In the genomic region with DNA sequence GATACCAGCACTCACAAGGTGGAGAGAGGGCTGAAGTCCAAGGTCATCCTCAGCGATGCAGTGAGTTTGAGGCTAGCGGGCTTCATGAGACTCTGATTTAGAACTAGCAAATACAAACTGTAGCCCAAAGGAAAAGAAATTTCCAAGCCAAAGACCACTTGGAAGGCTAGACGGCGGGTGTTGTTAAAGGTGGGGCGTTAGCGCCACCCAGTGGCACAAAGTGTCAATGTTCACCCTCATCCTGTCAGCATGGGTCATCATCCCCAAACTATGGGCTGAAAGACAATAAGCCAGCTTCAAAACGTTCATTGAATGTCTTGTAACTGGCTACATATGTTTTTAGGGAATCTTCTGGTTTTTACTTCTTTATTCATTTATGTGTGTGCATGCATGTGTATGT, we compare ENCODE assay signal across 8 mouse cellular contexts. TPM values are rescaled to one million over a fixed set of nuclear protein-coding genes. Genes with fewer than 3 reads are reported as not detected.
DNase-seq lines count a peak whose midpoint lies in the region; ATAC-seq and TF ChIP-seq lines count a peak whose summit lies in the region.

No protein-coding gene starts in this region.

- no peak for ATAC-seq in liver, embryonic 12.5 days

- H3K4me1 ChIP-seq in liver, embryonic 12.5 days = no peaks in the 10 kb centered on the region
- H3K4me1 ChIP-seq in embryonic fibroblast, embryonic 13.5 days (ENCODE audit: control insufficient read depth, insufficient read depth, low read length) = no peaks in the 10 kb centered on the region
- no peaks in the 10 kb centered on the region for H3K4me1 ChIP-seq in limb, embryonic 10.5 days
- no peaks in the 10 kb centered on the region for H3K4me1 ChIP-seq in olfactory bulb, adult 2 months (ENCODE audit: control insufficient read depth, insufficient read depth, low read length)

- no peaks in the 10 kb centered on the region for H3K36me3 ChIP-seq in liver, embryonic 12.5 days
- H3K36me3 ChIP-seq in limb, embryonic 10.5 days = no peaks in the 10 kb centered on the region

- H3K27me3 ChIP-seq in liver, embryonic 12.5 days (replicated peaks) = 0 out of 2 replicates have a peak, but pooled peaks cover 13% of the 10 kb centered on the region
- no peaks in the 10 kb centered on the region for H3K27me3 ChIP-seq in limb, embryonic 10.5 days (ENCODE audit: low read depth, poor library complexity, severe bottlenecking)

- DNase-seq in liver = peak; percentile 69
- peak; percentile 71 for DNase-seq in adrenal gland, postnatal 25 days
- DNase-seq in heart, postnatal 4 days = peak; percentile 84
- DNase-seq in limb, embryonic 10.5 days (ENCODE audit: low spot score) = peak; percentile 87
- DNase-seq in thymus, postnatal 0 days (ENCODE audit: low spot score) = peak; percentile 74

- H3K4me3 ChIP-seq in liver, embryonic 12.5 days = no peak overlapping the region
- no peak overlapping the region for H3K4me3 ChIP-seq in embryonic fibroblast, embryonic 13.5 days (ENCODE audit: insufficient read depth, low read length)
- no peak overlapping the region for H3K4me3 ChIP-seq in limb, embryonic 10.5 days
- no peak overlapping the region for H3K4me3 ChIP-seq in olfactory bulb, adult 2 months (ENCODE audit: insufficient read depth, low read depth, low read length)

- no peak overlapping the region for H3K27ac ChIP-seq in liver, embryonic 12.5 days
- no peak overlapping the region for H3K27ac ChIP-seq in embryonic fibroblast, embryonic 13.5 days (ENCODE audit: insufficient read depth, low read length)
- H3K27ac ChIP-seq in limb, embryonic 10.5 days = no peak overlapping the region
- H3K27ac ChIP-seq in olfactory bulb, adult 2 months (ENCODE audit: insufficient read depth, low read depth, low read length) = no peak overlapping the region

- 6% methylated on average over 7 of the region's 7 CpGs for WGBS in liver, embryonic 12.5 days (ENCODE audit: insufficient replicate concordance)
- WGBS in limb, embryonic 10.5 days = 4% methylated on average over 7 of the region's 7 CpGs
- WGBS in olfactory bulb, adult 2 months = under 1% methylated on average over 7 of the region's 7 CpGs

- TF ChIP-seq CTCF in embryonic fibroblast, embryonic 13.5 days (IDR thresholded peaks at IDR 0.05; ENCODE audit: borderline replicate concordance, insufficient read depth, low read length) = peak; percentile 82
- peak; percentile 72; the same call in 1 of the 2 replicates for TF ChIP-seq CTCF in olfactory bulb, adult 2 months (IDR thresholded peaks at IDR 0.05; ENCODE audit: insufficient read depth, low read depth, low read length)

- H3K9ac ChIP-seq in liver, embryonic 12.5 days = no peak overlapping the region

- H3K4me2 ChIP-seq in liver, embryonic 12.5 days = no peak overlapping the region

- TF ChIP-seq POLR2A in embryonic fibroblast, embryonic 13.5 days (IDR thresholded peaks at IDR 0.05; ENCODE audit: low read depth, low read length) = no peak
- no peak for TF ChIP-seq POLR2A in olfactory bulb, adult 2 months (IDR thresholded peaks at IDR 0.05; ENCODE audit: insufficient read depth, low read depth, low read length)

- no peaks in the 10 kb centered on the region for H3K9me3 ChIP-seq in liver, embryonic 12.5 days (replicated peaks)
- no peaks in the 10 kb centered on the region for H3K9me3 ChIP-seq in limb, embryonic 10.5 days (replicated peaks)

RNA-seq across cellular contexts. Expression of a gene that starts 14.7 kb away (rescaled TPM):
- 0.16 TPM in 1 of 2 replicates, not detected in the other for polyA plus RNA-seq in liver, embryonic 12.5 days (2016; fragmentation: Nextera tagmentation; extraction: Ambion mirVana)
- 0.36 TPM in 1 of 2 replicates, not detected in the other for total RNA-seq in adrenal gland, postnatal 25 days (2021)
- polyA plus RNA-seq in embryonic fibroblast, embryonic 13.5 days (2011; ENCODE audit: insufficient read length, low read depth, missing spikeins) = 0.50 TPM in 1 of 2 replicates, not detected in the other
- not detected for total RNA-seq in heart, postnatal 4 days (2021)
- polyA plus RNA-seq in limb, embryonic 10.5 days (2016; fragmentation: Nextera tagmentation; extraction: Ambion mirVana) = not detected in 2 replicates
- polyA plus RNA-seq in olfactory bulb, adult 2 months (2012; ENCODE audit: insufficient read depth, insufficient read length, low replicate concordance, missing spikeins) = not detected in 2 replicates
- polyA plus RNA-seq in thymus, postnatal 0 days (2015; fragmentation: Nextera tagmentation; extraction: Ambion mirVana) = 0.83 and 0.96 TPM in 2 replicates

RNA-seq across cellular contexts. Expression of a gene that starts 14.8 kb away (rescaled TPM):
- polyA plus RNA-seq in liver, embryonic 12.5 days (2016; fragmentation: Nextera tagmentation; extraction: Ambion mirVana) = 451 and 473 TPM in 2 replicates
- total RNA-seq in adrenal gland, postnatal 25 days (2021) = 408 and 463 TPM in 2 replicates
- polyA plus RNA-seq in embryonic fibroblast, embryonic 13.5 days (2011; ENCODE audit: insufficient read length, low read depth, missing spikeins) = 495 and 573 TPM in 2 replicates
- 1,000 to 10,000 TPM; 1,387 to 1,444 TPM for total RNA-seq in heart, postnatal 4 days (2021)
- polyA plus RNA-seq in limb, embryonic 10.5 days (2016; fragmentation: Nextera tagmentation; extraction: Ambion mirVana) = 600 and 631 TPM in 2 replicates
- polyA plus RNA-seq in olfactory bulb, adult 2 months (2012; ENCODE audit: insufficient read depth, insufficient read length, low replicate concordance, missing spikeins) = 359 and 724 TPM in 2 replicates
- 525 and 570 TPM in 2 replicates for polyA plus RNA-seq in thymus, postnatal 0 days (2015; fragmentation: Nextera tagmentation; extraction: Ambion mirVana)

RNA-seq across cellular contexts. Expression of a gene that starts 19.3 kb away (rescaled TPM):
- polyA plus RNA-seq in liver, embryonic 12.5 days (2016; fragmentation: Nextera tagmentation; extraction: Ambion mirVana) = 17.4 and 21.5 TPM in 2 replicates
- total RNA-seq in adrenal gland, postnatal 25 days (2021) = 36.7 and 37.8 TPM in 2 replicates
- 89.3 and 94.7 TPM in 2 replicates for polyA plus RNA-seq in embryonic fibroblast, embryonic 13.5 days (2011; ENCODE audit: insufficient read length, low read depth, missing spikeins)
- 10 to 100 TPM; 14.4 to 16.7 TPM for total RNA-seq in heart, postnatal 4 days (2021)
- 54.1 and 62.5 TPM in 2 replicates for polyA plus RNA-seq in limb, embryonic 10.5 days (2016; fragmentation: Nextera tagmentation; extraction: Ambion mirVana)
- polyA plus RNA-seq in olfactory bulb, adult 2 months (2012; ENCODE audit: insufficient read depth, insufficient read length, low replicate concordance, missing spikeins) = not detected in 2 replicates
- polyA plus RNA-seq in thymus, postnatal 0 days (2015; fragmentation: Nextera tagmentation; extraction: Ambion mirVana) = 37.3 and 40.4 TPM in 2 replicates

RNA-seq across cellular contexts. Expression of a gene that starts 43.2 kb away (rescaled TPM):
- polyA plus RNA-seq in liver, embryonic 12.5 days (2016; fragmentation: Nextera tagmentation; extraction: Ambion mirVana) = not detected in 2 replicates
- 1.7 and 5.6 TPM in 2 replicates for total RNA-seq in adrenal gland, postnatal 25 days (2021)
- not detected in 2 replicates for polyA plus RNA-seq in embryonic fibroblast, embryonic 13.5 days (2011; ENCODE audit: insufficient read length, low read depth, missing spikeins)
- total RNA-seq in heart, postnatal 4 days (2021) = under 1 TPM; 0.12 to 0.20 TPM
- not detected in 2 replicates for polyA plus RNA-seq in limb, embryonic 10.5 days (2016; fragmentation: Nextera tagmentation; extraction: Ambion mirVana)
- polyA plus RNA-seq in olfactory bulb, adult 2 months (2012; ENCODE audit: insufficient read depth, insufficient read length, low replicate concordance, missing spikeins) = not detected in 2 replicates
- polyA plus RNA-seq in thymus, postnatal 0 days (2015; fragmentation: Nextera tagmentation; extraction: Ambion mirVana) = 0.09 TPM in 1 of 2 replicates, not detected in the other

Comparison
In these comparisons a context has a peak if more than half of its experiments do, and no peak if none do; other contexts are left out.
1. RNA of a gene that starts 19.3 kb away (polyA plus RNA-seq): 89.3 to 94.7 TPM in embryonic fibroblast, embryonic 13.5 days, 54.1 to 62.5 TPM in limb, embryonic 10.5 days, 37.3 to 40.4 TPM in thymus, postnatal 0 days and 17.4 to 21.5 TPM in liver, embryonic 12.5 days; not detected in olfactory bulb, adult 2 months; every median in the first group is over 10 times any median in the second.
2. Peak in every context shown above with its lines, with median percentiles within 50 percentile points of each other: DNase-seq.